Mouse (Mus musculus): ENCODE results near the gene Mylpf.
"Not testable (repeated sequence)": the region's sequence is repeated elsewhere in the genome, so short reads cannot be mapped to it uniquely, and the experiment has no call there.

Mylpf gene

DNA sequence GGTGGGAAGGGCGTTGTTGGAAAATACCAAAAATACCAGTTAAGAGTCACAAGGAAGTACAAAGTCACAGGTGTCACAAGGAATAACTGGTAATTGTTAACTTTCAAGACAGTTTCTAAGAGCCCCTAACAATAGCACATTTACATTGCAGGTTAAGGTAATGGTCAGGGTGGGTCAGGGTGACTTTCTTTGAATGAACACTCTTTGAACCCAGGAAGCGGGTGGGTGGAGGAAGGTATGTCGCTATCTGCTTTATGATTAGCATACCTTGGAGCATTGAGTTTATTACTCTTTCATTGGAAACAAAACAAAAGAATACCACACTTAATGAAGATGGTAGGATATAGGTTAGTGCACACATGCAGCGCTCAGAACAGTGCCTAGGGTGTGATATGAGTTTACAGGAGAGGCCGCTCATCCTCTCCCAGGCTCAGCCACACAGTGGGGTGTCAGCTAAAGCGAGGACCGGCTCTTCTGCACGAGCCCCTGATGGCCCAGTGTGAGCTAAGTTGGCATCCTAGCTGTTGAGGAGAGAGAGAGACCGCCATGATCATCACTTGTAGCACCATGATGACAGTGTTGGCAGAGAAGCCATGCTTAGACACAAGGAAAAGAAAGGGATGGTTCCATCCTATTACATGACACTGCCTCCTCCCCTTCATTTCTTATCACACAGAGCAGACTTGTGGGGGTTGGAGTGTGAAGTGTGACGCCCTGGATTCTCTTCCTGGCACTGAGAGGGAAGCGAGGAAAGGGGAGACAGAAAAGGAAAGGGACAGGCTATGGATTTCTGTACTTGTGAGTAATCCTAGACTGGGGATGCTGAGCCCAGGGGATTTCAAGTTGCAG, 16.7 kb downstream of the Mylpf start:
- DNase-seq (ENCODE audit: low read depth, low spot score), result no peak

DNA sequence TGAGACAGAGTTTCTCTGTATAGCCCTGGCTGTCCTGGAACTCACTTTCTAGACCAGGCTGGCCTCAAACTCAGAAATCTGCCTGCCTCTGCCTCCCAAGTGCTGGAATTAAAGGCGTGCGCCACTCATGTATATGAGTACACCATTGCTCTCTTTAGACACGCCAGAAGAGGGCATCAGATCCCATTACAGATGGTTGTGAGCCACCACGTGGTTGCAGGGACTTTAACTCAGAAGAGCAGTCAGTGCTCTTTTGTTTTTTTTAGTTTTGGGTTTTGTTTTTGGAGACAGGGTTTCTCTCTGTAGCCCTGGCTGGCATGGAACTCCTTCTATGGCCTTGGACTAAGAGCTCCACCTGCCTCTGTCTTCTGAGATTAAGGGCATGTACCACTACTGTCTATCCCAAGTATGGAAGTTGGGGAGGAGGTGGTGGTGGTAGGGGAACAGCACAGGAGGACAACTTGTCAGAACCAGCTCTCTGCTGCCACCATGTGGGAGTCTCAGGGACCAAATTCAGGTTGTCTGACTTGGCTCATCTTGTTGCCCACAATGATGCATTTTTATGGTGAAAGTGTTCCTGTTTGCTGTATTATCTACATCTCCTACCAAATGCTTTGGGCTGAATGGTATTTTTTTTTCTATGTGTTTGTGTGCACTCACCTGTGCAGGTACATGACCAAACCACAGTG, 20.1 kb downstream of the Mylpf start:
- peak; percentile 94 for DNase-seq (ENCODE audit: low read depth, low spot score)

DNA sequence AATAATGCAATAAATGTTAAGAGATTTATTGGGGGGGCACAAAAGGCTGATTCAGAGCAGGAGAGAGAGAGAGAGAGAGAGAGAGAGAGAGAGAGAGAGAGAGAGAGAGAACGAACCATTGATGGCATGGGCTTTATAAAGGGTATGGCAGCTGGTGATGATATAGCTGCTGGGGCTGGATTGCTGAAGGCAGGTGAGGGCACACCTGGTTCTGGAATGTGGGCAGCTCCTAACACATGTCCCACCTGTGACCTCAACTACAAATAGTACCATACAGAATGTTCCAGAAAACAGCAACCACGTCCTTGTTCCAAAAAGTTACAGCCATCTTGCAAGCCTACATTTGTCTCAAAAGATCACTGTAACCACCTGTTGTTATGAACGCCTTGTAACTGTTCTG, 22.7 kb downstream of the Mylpf start:
- no peak for DNase-seq (ENCODE audit: low read depth, low spot score)

DNA sequence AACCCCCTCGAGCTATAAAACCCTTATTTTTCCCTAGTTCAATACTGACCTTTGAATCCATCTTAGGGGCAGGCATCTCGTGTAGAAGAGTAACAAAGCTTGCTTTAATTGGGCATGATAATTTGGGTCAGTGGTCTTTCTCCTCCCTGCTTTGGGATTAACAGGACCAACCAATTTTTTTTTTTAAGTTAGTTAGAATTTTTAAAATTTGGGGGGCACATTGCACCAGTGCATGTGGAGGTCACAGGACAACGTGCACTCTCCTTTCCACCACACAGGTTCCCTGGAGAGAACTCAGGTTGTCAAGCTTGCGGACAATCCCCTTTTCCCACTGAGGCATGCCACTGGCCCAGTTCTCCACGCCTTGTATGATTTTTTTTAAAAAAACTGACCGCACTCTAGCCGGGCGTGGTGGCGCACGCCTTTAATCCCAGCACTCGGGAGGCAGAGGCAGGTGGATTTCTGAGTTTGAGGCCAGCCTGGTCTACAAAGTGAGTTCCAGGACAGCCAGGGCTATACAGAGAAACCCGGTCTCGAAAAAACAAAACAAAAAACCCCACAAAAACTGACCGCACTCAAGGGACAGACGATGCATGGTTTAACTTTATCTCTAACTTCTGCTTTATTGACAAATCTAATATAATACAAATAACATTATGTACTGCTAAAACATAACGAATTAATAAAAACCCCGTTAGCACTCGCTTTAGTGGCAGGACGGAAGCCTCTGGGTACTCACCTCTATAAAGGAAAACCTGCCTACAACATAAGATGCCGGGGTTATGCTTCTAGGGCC, 23.3 kb downstream of the Mylpf start:
- no peak for DNase-seq (ENCODE audit: low read depth, low spot score)

DNA sequence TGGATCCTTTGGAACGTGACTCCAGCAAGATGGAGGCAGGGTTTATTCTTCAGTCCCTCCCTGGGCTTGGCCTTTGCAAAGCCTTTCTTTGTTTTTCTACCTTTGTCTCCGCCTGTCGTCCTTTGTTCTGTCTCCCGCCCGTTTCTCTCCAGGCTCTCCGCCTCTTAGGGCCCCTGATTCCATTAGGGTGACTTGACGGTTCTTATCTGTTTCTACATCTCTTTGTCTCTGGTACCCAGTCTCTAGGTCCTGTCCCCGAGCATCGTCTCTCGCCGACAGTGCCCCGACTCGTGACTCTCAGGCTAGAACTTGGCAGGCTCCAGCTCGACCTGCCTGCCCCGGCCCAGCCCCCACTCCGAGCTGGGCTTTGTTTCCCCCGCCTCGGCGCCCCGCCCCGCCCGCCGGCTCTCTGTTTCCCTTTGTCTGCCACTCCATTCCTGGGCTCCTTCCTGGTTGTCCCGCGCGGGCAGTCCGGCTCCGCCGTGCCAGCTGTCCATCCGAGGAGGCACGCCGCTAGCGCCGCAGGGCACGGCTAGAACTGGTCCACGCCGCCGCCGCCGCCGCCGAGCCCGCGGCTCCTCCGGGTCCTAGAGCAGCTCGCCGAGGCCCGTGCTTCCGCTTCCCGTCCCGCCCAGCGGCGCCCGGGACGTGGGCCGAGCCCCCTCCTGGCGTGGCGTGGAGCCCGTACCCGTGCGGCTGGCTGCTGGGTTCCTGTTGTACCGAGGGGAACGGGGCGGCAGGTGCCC, 24.1 kb downstream of the Mylpf start, which contains the start of the genes Zfp553 and Sept1:
TSS of gene Zfp553 (plus strand) at position 440 of the 746 bp plus-strand sequence.
TSS of gene Sept1 (minus strand) at position 509 of the 746 bp plus-strand sequence.
- DNase-seq (ENCODE audit: low read depth, low spot score), result peak; percentile 88

DNA sequence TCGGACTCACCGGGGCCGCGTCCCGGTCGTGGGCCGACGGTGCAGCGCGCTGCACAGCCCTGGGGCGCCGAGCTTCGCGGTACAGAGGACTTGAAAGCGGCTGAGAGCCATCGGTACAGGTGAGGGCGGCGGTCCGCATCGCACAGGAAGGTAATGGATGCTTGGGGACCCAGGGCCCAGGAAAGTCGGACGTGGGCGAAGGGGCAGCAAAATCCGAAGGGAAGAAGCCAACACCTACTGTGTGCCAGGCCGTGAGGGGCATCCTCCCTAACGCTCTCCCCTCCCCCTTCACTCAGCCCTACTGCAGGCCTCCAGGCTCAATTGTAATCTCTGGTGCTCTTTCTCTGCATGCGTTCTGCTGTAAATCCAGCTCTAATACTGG, 24.7 kb downstream of the Mylpf start:
- DNase-seq (ENCODE audit: low read depth, low spot score), result no peak

DNA sequence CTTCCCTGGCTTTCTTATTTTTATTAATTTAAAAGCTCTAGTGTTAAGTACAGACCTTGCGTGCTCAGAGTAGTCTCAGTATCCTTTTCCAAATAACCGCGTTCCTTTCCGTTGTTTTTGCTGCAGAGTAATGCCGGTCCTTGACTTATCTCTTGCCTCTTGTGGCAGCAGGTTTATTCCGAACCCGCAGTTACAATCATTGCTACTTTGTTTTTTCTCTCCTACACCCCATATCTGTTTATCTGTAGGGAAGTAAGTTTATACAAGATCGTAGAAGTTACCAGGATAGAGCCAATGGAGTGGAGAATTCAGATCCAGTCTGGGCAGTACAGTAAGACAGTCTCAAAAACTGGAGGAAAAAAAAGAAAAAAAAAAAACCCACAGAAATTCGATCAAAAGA, 25.1 kb downstream of the Mylpf start:
- DNase-seq (ENCODE audit: low read depth, low spot score), result no peak

DNA sequence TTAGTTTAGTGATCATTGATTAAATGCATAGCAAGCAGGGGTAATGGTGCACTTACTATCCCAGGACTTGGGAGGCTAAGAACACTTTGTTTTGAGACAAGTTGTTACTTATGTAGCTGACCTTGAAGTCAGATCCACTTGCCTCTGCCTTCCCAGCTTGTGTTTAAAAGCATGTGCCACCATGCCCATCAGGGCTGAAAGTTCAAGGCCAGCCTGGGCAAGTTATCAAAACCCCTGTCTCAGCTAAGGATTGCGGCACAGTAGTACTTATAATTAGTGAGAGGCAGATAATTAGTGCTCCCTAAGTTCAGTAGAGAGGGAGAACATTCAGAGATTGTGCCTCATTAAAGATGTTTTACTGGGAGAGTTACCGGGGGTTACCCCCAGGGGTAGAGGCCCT, 26.1 kb downstream of the Mylpf start:
- no peak for DNase-seq (ENCODE audit: low read depth, low spot score)

DNA sequence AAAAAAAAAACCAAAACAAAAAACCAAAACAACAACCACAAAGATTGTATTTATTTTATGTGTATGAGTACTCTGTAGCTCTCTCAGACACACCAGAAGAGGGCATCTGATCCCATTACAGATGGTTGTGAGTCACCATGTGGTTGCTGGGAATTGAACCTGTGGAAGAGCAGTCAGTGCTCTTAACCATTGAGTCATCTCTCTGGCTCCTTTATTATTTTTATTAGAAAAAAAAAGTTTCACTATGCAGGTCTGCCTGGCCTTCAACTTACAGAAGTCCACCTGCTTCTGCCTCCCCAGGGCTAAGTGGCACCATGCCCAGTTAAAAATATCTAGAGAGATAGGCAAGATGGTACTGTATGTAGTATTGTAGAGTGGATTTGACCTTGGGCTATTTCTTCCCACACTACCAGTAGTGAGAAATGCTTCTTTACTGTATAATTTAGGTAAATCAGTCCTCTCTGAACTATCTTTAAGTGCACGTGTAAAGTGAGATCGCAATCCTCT, 34.7 kb downstream of the Mylpf start:
- no peak for DNase-seq (ENCODE audit: low read depth, low spot score)

DNA sequence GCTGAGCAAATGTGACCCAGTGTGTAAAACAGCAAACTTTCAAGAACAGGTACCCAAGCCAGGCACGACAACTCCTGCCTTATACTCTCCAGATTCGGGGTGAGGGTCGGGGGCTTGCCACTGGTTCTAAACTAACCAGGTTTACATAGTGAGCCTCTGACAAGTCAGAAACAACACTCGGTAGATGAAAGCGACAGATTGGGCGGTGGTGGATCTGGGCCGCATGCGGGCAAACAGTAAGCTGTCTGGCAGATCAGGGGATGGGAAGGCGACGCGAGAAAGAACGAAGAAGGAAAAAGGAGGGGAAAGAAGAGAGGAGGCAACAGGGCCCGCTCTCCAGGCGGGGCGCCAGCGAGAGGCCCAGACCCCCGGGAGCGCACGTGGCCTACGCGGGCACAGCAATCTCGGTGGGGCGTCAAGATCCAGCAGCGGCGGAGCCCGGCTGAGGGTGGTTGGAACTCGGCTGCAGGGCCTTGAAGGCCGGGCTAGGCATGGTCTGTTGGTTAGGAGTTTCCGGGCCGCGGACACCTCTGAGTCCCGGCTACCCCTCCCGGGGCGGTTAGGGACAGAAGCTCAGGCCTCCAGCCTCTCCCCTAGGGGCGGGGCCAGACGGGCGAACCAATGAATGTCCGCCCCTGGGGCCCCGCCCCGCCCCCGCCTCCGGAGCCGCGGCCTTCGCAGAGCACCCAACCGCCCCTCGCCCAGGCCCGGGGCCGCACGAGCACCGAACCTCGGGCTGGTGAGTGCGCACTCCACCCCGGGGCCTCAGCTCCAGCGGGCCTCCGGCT, 35.4 kb downstream of the Mylpf start, which contains the start of gene Zfp771:
TSS of gene Zfp771 (plus strand) at position 405 of the 788 bp plus-strand sequence.
- peak; percentile 92 for DNase-seq (ENCODE audit: low read depth, low spot score)

DNA sequence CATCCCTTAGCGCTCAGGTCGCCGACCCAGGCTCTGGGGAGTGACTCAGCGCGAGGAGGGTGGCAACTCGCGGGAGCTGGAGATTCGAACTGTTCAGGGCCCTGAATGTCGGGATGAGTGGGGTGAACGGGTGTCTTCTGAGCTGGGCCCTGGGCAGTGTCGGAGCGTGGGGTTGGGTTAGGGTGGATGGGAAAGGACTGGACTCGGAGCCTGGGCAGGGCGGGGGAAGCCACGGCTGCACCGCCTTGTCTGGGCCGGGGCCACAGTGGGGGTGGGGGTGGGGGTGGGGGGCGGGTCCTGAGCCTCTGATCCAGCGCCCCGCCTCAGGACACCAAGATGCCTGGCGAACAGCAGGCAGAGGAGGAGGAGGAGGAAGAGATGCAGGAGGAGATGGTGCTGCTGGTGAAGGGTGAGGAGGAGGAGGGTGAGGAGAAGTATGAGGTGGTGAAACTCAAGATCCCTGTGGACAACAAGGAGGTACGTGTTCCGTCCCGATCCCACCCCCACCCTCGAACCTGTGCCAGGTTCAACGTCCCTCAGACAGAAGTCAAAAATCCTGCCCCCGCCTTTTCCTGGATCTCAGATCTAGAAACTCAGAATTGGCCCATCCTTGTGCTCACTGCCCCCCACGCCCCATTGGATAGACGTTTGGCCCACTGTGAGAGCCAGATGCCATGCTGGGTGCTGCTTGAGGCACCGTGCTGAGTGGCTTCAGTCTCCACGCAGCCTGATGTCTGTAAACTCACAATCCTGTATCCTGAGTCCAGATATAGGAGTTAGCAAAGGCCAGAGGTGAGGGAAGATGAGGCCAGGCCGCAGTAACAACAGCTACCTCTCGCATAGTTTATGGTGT, 36.2 kb downstream of the Mylpf start:
- DNase-seq (ENCODE audit: low read depth, low spot score), result no peak

DNA sequence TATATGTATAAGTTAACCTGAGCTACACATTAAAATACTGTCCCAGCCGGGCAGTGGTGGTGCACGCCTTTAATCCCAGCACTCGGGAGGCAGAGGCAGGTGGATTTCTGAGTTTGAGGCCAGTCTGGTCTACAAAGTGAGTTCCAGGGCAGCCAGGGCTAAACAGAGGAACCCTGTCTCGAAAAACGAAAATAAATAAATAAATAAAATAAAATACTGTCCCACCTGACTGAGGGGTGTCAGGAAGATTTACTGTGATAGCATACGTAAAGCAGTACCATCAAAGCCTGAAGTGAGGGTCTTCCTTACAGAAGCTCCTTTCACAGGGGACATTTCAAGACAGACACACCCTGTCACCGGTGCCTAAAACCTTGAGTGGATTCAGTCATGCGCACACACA, 41.8 kb downstream of the Mylpf start:
- DNase-seq (ENCODE audit: low read depth, low spot score), result not testable (repeated sequence)

DNA sequence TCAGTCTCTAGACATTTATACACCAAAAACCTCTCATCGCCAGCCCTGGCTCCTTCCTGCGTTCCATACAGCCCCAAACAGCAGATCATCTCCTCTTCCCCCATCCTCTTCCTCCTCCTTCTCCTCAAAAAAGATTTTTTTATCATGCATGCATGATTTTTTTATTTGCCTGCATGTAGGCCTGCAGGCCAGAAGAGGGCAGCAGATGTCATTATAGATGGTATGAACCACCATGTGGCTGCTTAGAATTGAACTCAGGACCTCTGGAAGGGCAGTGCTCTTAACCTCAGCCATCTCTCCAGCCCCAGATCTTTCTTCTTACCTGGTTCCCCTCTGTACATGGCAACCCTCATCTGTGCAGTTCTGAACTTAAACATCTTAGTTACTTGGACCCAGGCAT, 43.7 kb downstream of the Mylpf start:
- peak; percentile 77 for DNase-seq (ENCODE audit: low read depth, low spot score)

DNA sequence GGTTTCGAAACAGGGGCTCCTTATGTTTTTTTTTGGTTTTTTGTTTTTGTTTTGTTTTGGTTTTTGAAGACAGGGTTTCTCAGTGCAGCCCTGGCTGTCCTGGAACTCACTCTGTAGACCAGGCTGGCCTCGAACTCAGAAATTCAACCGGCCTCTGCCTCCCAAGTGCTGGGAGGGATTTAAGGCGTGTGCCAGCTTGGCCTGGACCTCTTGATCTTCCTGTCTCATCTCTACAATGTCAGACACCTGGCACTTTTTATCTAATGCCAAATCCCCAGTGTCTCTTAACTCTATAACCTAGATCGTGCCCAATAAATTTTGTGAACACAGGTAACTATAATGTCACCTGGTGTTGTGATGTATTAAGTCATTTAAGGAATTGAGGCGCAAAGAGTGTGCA, 44.7 kb downstream of the Mylpf start:
- DNase-seq (ENCODE audit: low read depth, low spot score), result no peak

DNA sequence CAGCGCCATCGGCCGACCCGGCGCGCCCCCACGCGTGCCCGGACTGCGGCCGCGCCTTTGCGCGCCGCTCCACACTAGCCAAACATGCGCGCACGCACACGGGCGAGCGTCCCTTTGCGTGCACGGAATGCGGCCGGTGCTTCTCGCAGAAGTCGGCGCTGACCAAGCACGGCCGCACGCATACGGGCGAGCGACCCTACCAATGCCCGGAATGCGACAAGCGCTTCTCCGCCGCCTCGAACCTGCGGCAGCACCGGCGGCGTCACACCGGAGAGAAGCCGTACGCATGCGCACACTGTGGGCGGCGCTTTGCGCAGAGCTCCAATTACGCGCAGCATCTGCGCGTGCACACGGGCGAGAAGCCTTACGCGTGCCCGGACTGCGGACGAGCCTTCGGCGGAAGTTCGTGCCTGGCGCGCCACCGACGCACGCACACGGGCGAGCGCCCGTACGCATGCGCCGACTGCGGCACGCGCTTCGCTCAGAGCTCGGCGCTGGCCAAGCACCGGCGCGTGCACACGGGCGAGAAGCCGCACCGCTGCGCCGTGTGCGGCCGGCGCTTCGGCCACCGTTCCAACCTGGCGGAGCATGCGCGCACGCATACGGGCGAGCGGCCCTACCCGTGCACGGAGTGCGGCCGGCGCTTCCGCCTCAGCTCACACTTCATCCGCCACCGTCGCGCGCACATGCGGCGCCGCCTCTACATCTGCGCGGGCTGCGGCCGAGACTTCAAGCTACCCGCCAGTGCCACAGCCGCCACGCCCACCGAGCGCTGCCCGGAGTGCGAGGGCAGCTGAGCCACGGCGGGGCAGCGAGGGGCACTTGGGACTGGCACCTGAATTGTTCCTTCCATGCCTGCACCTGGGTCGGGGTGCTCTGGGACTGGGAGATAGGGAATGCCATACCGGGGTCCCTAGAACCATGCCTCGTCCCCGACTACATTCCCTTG, 45.4 kb downstream of the Mylpf start:
- DNase-seq (ENCODE audit: low read depth, low spot score), result peak; percentile 99

DNA sequence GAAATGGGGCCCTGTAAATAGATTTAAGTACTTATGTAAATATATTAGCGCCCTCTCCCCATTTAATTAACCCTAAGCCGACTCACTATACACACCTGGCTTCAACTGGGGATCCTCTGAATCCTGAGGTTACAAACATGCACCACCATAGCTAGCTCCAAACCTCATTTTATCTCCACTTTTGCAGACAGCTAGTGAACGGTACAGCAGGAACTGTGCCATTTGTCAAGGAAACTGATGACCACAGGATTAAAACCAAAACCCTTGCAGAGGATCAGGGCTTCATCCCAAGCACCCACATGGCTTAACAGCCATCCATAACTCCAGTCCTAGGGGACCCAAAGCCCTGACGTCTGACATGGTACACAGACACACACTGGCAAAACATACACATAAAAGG, 46.3 kb downstream of the Mylpf start:
- no peak for DNase-seq (ENCODE audit: low read depth, low spot score)

DNA sequence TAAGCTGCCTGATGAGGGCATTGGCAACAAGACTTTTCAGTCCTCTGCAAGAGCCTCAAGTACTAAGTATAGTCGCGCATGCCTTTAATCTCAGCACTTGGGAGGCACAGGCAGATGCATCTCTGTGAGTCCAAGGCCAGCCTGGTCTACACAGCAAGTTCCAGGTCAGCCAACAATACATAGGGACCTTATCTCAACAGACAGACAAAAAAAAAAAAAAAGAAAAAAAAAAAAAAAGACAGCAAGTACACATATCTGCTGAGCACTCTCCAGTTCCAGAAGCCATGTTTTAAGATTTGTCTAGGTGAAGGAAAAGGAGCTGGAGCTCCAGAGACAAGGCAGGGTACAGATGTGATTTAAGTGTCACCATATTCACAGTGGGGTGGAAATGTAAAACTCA, 47.3 kb downstream of the Mylpf start:
- DNase-seq (ENCODE audit: low read depth, low spot score), result no peak

DNA sequence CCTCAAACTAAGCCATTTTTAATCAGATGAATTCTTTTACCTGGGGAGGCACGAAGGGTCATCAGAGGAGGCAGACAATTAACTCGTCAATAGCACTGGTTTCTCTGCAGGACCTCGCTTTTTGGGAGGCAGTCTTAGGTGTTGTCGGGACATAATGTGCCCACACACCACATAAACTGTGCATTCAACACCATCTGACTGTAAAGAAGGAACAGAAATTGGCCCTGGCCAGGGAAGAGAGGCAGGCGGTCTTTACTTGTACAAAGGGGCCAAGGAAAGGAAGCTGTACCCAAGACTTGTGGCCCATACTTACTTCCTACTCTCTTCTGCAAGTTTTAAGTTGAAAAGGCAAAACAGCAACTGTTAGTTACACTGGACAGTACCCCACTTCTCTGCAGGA, 47.8 kb downstream of the Mylpf start:
- DNase-seq (ENCODE audit: low read depth, low spot score), result no peak

All from CD4-positive, CD25-positive, alpha-beta regulatory T cell, adult 2 months (primary cell).